Mouse (Mus musculus) neural tube, postnatal 0 days (tissue): ENCODE measurements around the gene Tln2. TPM values are rescaled to one million over a fixed set of nuclear protein-coding genes. Genes with fewer than 3 reads are reported as not detected.

Experiments used
- microRNA counts: library from miRNA; unstranded; fragments of <30 nt; microRNA quantifications from one replicate; lab custom pipeline; 2015
- microRNA-seq: library from miRNA; unstranded; fragments of <30 nt; microRNA quantifications from one replicate; pipeline ENCODE4, GENCODE M21; 2016
- polyA plus RNA-seq: library from polyadenylated mRNA; unstranded; fragments of >200 nt; fragmentation: Nextera tagmentation; extraction: Ambion mirVana; gene quantifications from 2 replicates; pipeline ENCODE4 v1.2.1, GENCODE M21; 2015

Gene Tln2
- 88.1 and 88.8 TPM in 2 replicates for polyA plus RNA-seq

DNA sequence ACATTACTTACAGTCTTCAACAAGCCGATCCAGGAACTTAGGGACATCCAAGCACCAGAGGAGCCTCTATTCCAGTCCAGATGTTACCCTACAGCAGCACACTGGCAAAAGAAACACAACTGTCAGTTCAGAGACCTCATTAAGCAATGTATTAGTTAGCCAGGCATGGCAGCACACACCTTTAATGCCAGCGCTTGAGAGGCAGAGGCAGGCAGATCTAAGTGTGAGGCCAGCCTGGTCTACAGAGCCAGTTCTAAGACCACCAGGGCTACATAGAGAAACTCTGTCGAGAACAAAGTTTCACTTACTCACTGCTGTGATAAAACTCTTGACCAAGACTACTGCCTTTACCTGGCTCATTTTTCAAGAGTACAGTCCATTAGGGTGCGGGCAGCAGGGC, at the start of gene Tln2:
Gene Tln2, minus strand, starts transcription at position 101 of the 400 bp plus-strand sequence.

MicroRNAs within 50 kb of the gene (microRNA counts, 519-probe panel; counts per million panel counts)
- microRNA mmu-miR-190 (lab: Ali Mortazavi, UCI), result 40.5 counts per million

Small RNA genes lying within 50 kb of the gene (microRNA-seq; reads per million reads assigned to microRNA genes)
- 243 reads per million, percentile 56 among the genes with 10 or more reads in this experiment for gene Mir190a

Other genes starting within 250 kb of the Tln2 start
- 2.7 and 4.1 TPM in 2 replicates for gene C2cd4b, start 199.7 kb upstream of the Tln2 start, polyA plus RNA-seq